Mouse (Mus musculus): ENCODE measurements around the gene Lsm11.
"Not testable (repeated sequence)": the region's sequence is repeated elsewhere in the genome, so short reads cannot be mapped to it uniquely, and the experiment has no call there.

Lsm11 gene

DNA sequence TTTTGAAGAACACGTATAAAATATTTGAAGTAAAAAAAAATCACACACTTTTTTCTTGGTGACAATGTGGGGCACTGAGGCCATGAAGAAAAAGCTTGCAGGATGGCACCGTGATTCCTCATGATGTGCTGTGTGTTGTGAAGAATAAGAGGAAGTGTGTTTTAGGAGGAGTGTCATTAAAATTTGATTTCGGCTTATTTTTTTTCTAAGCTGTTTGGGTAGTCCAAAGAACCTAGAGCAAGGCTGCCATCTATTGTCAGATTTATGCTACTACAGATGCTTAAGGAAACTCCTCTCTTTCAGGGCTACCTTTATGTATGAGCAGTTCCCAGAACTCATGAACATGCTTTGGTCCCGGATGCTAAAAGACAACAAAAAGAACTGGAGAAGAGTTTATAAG is 60.7 kb downstream of the Lsm11 start:
- intact Hi-C loops (cut with DNase I): loop anchor here (2.0 to 10.0 kb wide), 2 partner anchors 89 to 129 kb away; no protein-coding TSS in a partner anchor

DNA sequence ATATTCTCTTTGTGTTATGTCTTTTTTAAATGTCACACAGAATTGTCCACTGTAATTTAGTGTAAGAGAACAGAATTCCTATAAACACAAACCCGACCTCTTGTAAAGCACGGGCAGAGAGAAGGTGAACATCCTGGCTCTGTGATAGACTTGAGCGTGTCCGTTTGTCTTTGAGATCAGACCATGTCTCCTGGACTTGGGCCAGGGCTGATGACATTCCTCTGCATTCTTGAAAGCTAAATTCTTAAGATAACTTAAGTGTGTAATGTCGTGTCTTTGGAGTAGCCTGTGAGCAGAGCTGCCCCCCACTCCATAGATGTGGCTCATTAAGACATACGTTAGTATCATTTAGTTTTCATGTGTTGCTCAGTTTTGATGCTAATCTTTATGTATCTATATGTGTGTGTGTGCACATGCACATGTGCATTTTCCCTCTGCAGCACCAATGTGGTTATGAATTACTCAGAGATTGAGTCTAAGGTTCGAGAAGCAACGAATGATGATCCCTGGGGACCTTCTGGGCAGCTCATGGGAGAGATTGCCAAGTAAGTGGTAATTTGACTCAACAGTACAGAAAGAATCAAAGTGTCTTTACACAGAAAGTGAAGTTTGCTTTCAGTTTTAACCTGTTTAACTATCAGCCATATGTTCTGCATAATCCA is 61.3 kb downstream of the Lsm11 start:
- intact Hi-C loops (cut with DNase I): loop anchor here (10.0 kb wide), 1 partner anchor 129 kb away; no protein-coding TSS in a partner anchor

DNA sequence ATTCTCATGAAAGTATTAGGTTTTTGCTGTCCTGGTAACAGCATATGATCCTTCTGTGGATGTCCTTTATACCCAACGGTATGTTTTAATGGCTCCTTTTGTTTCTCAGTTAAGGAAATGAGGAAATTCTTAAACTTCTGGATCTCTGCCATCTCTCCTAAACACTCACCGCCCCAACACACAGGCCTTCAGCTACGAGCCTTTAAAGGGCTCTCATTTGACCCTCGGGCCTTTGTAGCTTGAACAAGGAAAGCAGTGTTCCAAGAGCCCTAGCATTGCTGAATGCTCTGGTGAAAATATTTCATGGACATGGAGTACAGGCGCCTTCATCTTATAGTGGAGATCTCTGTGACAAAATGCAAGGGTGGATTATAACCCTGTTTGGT is 63.1 kb downstream of the Lsm11 start:
- intact Hi-C loops (cut with DNase I): loop anchor here (10.0 kb wide), 1 partner anchor 127 kb away; no protein-coding TSS in a partner anchor

DNA sequence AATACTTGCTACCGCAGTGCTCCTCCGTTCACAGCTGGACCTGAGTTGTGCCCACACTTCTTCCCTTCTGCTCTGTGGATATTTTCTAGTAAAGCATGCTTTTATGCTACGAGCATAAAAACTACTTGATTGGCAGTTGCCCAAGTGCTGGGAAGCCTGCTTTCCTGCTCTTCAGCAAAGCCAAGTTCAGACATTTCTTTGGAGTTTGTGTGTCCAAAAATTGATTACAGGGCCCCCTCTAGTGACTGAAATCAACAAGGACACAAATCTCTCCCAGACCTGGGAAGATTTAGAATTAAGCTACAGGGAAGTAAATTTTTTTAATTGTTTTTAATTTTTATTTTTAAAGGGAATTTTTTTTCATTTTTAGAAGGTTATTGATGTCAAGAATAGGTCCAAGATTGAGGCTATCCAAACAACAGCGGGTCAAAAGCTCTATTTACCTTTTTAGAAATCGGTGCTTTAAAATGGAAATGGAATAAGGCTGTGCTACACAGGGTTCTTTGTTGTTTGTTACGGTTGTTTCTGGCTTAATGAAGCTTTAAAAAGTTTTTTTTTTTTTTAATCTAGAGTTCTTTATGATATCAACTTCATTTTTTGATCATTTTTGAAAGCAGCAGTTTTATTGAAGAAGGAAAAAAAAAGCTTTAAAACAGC is 63.6 kb downstream of the Lsm11 start:
- intact Hi-C loops (cut with DNase I): loop anchor here (10.0 kb wide), 1 partner anchor 126 kb away; no protein-coding TSS in a partner anchor

DNA sequence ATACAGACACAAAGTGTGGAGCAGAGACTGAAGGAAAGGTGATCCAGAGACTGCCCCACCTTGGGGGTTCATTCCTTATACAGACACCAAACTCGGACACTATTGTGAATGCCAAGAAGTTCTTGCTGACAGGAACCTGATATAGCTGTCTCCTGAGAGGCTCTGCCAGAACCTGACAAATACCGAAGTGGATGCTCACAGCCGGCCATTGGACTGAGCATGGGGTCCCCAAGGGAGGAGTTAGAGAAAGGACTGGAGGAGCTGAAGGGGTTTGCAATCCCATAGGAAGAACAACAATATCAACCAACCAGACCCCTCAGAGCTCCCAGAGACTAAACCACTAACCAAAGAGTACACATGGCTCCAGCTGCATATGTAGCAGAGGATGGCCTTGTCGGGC is 65.4 kb downstream of the Lsm11 start:
- intact Hi-C loops (cut with DNase I): not testable (repeated sequence)

All from adrenal gland (tissue).